Mouse (Mus musculus): Measurements from ENCODE around the gene Zfp54. TPM values are rescaled to one million over a fixed set of nuclear protein-coding genes. Genes with fewer than 3 reads are reported as not detected.
A peak's percentile ranks its signal among the peaks of the same experiment; 100 is the strongest.
"Not testable (repeated sequence)": the region's sequence is repeated elsewhere in the genome, so short reads cannot be mapped to it uniquely, and the experiment has no call there.

The Zfp54 gene
- under 1 TPM; 0.62 to 0.77 TPM for total RNA-seq (2021)

GRCm38 (mm10) chr17:21422664-21423599 lies at the start of gene Zfp54:
Gene Zfp54, plus strand, starts transcription at chr17:21423227.
- DNase-seq (ENCODE audit: extremely low spot score in 1 of 2, low spot score in 1 of 2): peak; percentile 17 to 22

GRCm38 (mm10) chr17:21375311-21375710 lies 47.7 kb upstream of the Zfp54 start:
- no peak for DNase-seq (ENCODE audit: extremely low spot score in 1 of 2, low spot score in 1 of 2)

GRCm38 (mm10) chr17:21383391-21384056 lies 39.5 kb upstream of the Zfp54 start, which contains the start of gene Zfp677:
Gene Zfp677, plus strand, starts transcription at chr17:21383748.
- peak; percentile 13 to 25 for DNase-seq (ENCODE audit: extremely low spot score in 1 of 2, low spot score in 1 of 2)

GRCm38 (mm10) chr17:21384057-21384411 lies 39.0 kb upstream of the Zfp54 start:
- DNase-seq (ENCODE audit: extremely low spot score in 1 of 2, low spot score in 1 of 2): no peak

- not testable (repeated sequence) for DNase-seq (ENCODE audit: extremely low spot score in 1 of 2, low spot score in 1 of 2)
Measured at GRCm38 (mm10) chr17:21438806-21439400, 15.9 kb downstream of the Zfp54 start.

- peak; percentile 31 to 55 for DNase-seq (ENCODE audit: extremely low spot score in 1 of 2, low spot score in 1 of 2)
Measured at GRCm38 (mm10) chr17:21449669-21450068, 26.6 kb downstream of the Zfp54 start.

GRCm38 (mm10) chr17:21450138-21450704 lies 27.2 kb downstream of the Zfp54 start, which contains the start of gene Zfp51:
Gene Zfp51, plus strand, starts transcription at chr17:21450374.
- DNase-seq (ENCODE audit: extremely low spot score in 1 of 2, low spot score in 1 of 2): peak; percentile 66 to 67

GRCm38 (mm10) chr17:21463550-21463949 lies 40.5 kb downstream of the Zfp54 start:
- no peak for DNase-seq (ENCODE audit: extremely low spot score in 1 of 2, low spot score in 1 of 2)

GRCm38 (mm10) chr17:21472032-21472652 lies 49.1 kb downstream of the Zfp54 start:
- DNase-seq (ENCODE audit: extremely low spot score in 1 of 2, low spot score in 1 of 2): no peak

GRCm38 (mm10) chr17:21472653-21473307 lies 49.8 kb downstream of the Zfp54 start:
- no peak for DNase-seq (ENCODE audit: extremely low spot score in 1 of 2, low spot score in 1 of 2)

- no peak for DNase-seq (ENCODE audit: extremely low spot score in 1 of 2, low spot score in 1 of 2)
Measured at GRCm38 (mm10) chr17:21473362-21474190, 50.5 kb downstream of the Zfp54 start.

GRCm38 (mm10) chr17:21474729-21475128 lies 51.7 kb downstream of the Zfp54 start:
- not testable (repeated sequence) for DNase-seq (ENCODE audit: extremely low spot score in 1 of 2, low spot score in 1 of 2)

GRCm38 (mm10) chr17:21475290-21475689 lies 52.3 kb downstream of the Zfp54 start:
- DNase-seq (ENCODE audit: extremely low spot score in 1 of 2, low spot score in 1 of 2): not testable (repeated sequence)

GRCm38 (mm10) chr17:21476351-21476750 lies 53.3 kb downstream of the Zfp54 start:
- DNase-seq (ENCODE audit: extremely low spot score in 1 of 2, low spot score in 1 of 2): not testable (repeated sequence)

- not testable (repeated sequence) for DNase-seq (ENCODE audit: extremely low spot score in 1 of 2, low spot score in 1 of 2)
Measured at GRCm38 (mm10) chr17:21478103-21478777, 55.2 kb downstream of the Zfp54 start.
